Mouse (Mus musculus) lung, embryonic 14.5 days (tissue): ENCODE measurements at regions not wholly inside any gene's neighbourhood (a gene's known extent, or its start where the extent isn't known, plus 50 kb on each side); places are given as distances from the start of the nearest gene placed in this dataset.

Source experiments
- ATAC-seq: fragments of 200-750 bp; cut with Nextera tagmentation; 2 replicates; pipeline ENCODE4 v1.8.0; 2017; ENCODE audit warnings: mild to moderate bottlenecking, moderate TSS enrichment, moderate library complexity; ENCODE audit not compliant: insufficient read depth
- DNase-seq: peaks from one replicate; pipeline ENCODE4 v3.0.0-alpha.2; 2015
- H3K27ac ChIP-seq: fragments of 300-500 bp; sonication (generic); 2 replicates; pipeline ENCODE4 v1.5.1; 2014; ENCODE audit warnings: low read depth, mild to moderate bottlenecking, moderate library complexity
- H3K27me3 ChIP-seq: fragments of 300-500 bp; sonication (generic); 2 replicates; pipeline ENCODE4 v1.6.1; 2014; ENCODE audit warnings: low read length, control low read depth; ENCODE audit not compliant: insufficient read depth
- H3K36me3 ChIP-seq: fragments of 300-500 bp; sonication (generic); 2 replicates; pipeline ENCODE4 v1.6.1; 2014; ENCODE audit warnings: control low read depth; ENCODE audit not compliant: insufficient read depth
- H3K4me1 ChIP-seq: fragments of 300-500 bp; sonication (generic); 2 replicates; pipeline ENCODE4 v1.6.1; 2014; ENCODE audit warnings: antibody characterized with exemption, control low read depth; ENCODE audit not compliant: insufficient read depth
- H3K4me2 ChIP-seq: fragments of 300-500 bp; sonication (generic); 2 replicates; pipeline ENCODE4 v1.6.1; 2014; ENCODE audit warnings: mild to moderate bottlenecking
- H3K4me3 ChIP-seq: fragments of 300-500 bp; sonication (generic); 2 replicates; pipeline ENCODE4 v1.5.1; 2014; ENCODE audit warnings: low read depth, low read length
- H3K9ac ChIP-seq: fragments of 300-500 bp; sonication (generic); 2 replicates; pipeline ENCODE4 v1.6.1; 2014
- H3K9me3 ChIP-seq: fragments of 300-500 bp; sonication (generic); 2 replicates; pipeline ENCODE4 v1.6.1; 2016; ENCODE audit warnings: low read depth, low read length, control low read depth
- CTCF ChIP-seq: IDR thresholded peaks from 2 replicates; pipeline ENCODE4 v1.5.1; 2016; ENCODE audit warnings: antibody characterized with exemption, low read depth
- WGBS: fragments of 180-500 bp; shearing (Covaris S2); extraction: QIAGEN DNeasy Blood & Tissue Kit; methylation state at CpG from one replicate; pipeline ENCODE4 v1.1.7; 2014; 5-methylcytosine and 5-hydroxymethylcytosine counted together

GRCm38 (mm10) chr12:94059641-94060040 lies 1632.4 kb upstream of the Flrt2 start:
- no peak overlapping the region for H3K27ac ChIP-seq
- H3K36me3 ChIP-seq = no peaks in the 10 kb centered on the region
- H3K27me3 ChIP-seq = no peaks in the 10 kb centered on the region
- no peak overlapping the region for H3K4me3 ChIP-seq
- WGBS = 85% methylated on average over 6 of the region's 6 CpGs
- H3K4me1 ChIP-seq = no peaks in the 10 kb centered on the region
- ATAC-seq (no peak), DNase-seq (no peak)
- H3K9me3 ChIP-seq = no peaks in the 10 kb centered on the region
- no peak overlapping the region for H3K9ac ChIP-seq
- peak; percentile 54 for TF ChIP-seq CTCF
- H3K4me2 ChIP-seq = no peak overlapping the region

GRCm38 (mm10) chr12:94060336-94060735 lies 1631.7 kb upstream of the Flrt2 start:
- Histone ChIP-seq H3K4me2 (no peak overlapping the region), H3K9ac (no peak overlapping the region), H3K27me3 (no peaks in the 10 kb centered on the region), H3K9me3 (no peaks in the 10 kb centered on the region), H3K4me3 (no peak overlapping the region), H3K4me1 (no peaks in the 10 kb centered on the region), H3K36me3 (no peaks in the 10 kb centered on the region), H3K27ac (no peak overlapping the region)
- no peak for TF ChIP-seq CTCF
- WGBS = 73% methylated on average over 2 of the region's 2 CpGs
- ATAC-seq (no peak), DNase-seq (no peak)

- ATAC-seq (peak; percentile 92), DNase-seq (peak; percentile 87)
- H3K36me3 ChIP-seq = no peaks in the 10 kb centered on the region
- no peak for TF ChIP-seq CTCF
- WGBS = 25% methylated on average over 9 of the region's 9 CpGs
- H3K4me3 ChIP-seq = no peak overlapping the region
- no peaks in the 10 kb centered on the region for H3K9me3 ChIP-seq
- H3K27ac ChIP-seq = no peak overlapping the region
- no peak overlapping the region for H3K9ac ChIP-seq
- no peaks in the 10 kb centered on the region for H3K27me3 ChIP-seq
- no peak overlapping the region for H3K4me2 ChIP-seq
- no peaks in the 10 kb centered on the region for H3K4me1 ChIP-seq
These were observed 1625.4 kb upstream of the Flrt2 start for GRCm38 (mm10) chr12:94066444-94067152.

GRCm38 (mm10) chr12:94070940-94071505 lies 1621.0 kb upstream of the Flrt2 start:
- WGBS = 49% methylated on average over 2 of the region's 2 CpGs
- DNase-seq = peak; percentile 58
- no peak overlapping the region for H3K9ac ChIP-seq
- no peaks in the 10 kb centered on the region for H3K36me3 ChIP-seq
- no peak for ATAC-seq
- H3K27me3 ChIP-seq = no peaks in the 10 kb centered on the region
- H3K9me3 ChIP-seq = no peaks in the 10 kb centered on the region
- H3K4me2 ChIP-seq = no peak overlapping the region
- no peak overlapping the region for H3K27ac ChIP-seq
- no peak for TF ChIP-seq CTCF
- no peaks in the 10 kb centered on the region for H3K4me1 ChIP-seq
- no peak overlapping the region for H3K4me3 ChIP-seq

GRCm38 (mm10) chr12:94105582-94106162 lies 1586.4 kb upstream of the Flrt2 start:
- Histone ChIP-seq H3K27ac (no peak overlapping the region), H3K9ac (no peak overlapping the region), H3K9me3 (no peaks in the 10 kb centered on the region), H3K27me3 (no peaks in the 10 kb centered on the region), H3K4me3 (no peak overlapping the region), H3K36me3 (no peaks in the 10 kb centered on the region), H3K4me1 (no peaks in the 10 kb centered on the region), H3K4me2 (no peak overlapping the region)
- ATAC-seq (no peak), DNase-seq (no peak)
- 72% methylated on average over 1 of the region's 1 CpGs for WGBS
- TF ChIP-seq CTCF = no peak

- 69% methylated on average over 5 of the region's 5 CpGs for WGBS
- no peak for ATAC-seq
- H3K4me1 ChIP-seq = no peaks in the 10 kb centered on the region
These were observed 1541.9 kb upstream of the Flrt2 start for GRCm38 (mm10) chr12:94150143-94150542.

GRCm38 (mm10) chr12:94155110-94155858 lies 1536.7 kb upstream of the Flrt2 start:
- Histone ChIP-seq H3K27me3 (no peaks in the 10 kb centered on the region), H3K9me3 (no peaks in the 10 kb centered on the region), H3K4me3 (no peak overlapping the region), H3K36me3 (no peaks in the 10 kb centered on the region), H3K9ac (no peak overlapping the region), H3K27ac (no peak overlapping the region), H3K4me2 (no peak overlapping the region), H3K4me1 (no peaks in the 10 kb centered on the region)
- DNase-seq (peak; percentile 61), ATAC-seq (peak; percentile 56; the same call in 1 of the 2 replicates)
- WGBS = 52% methylated on average over 12 of the region's 12 CpGs
- TF ChIP-seq CTCF = no peak

More at GRCm38 (mm10) chr12:94150143-94150542, 1541.9 kb upstream of the Flrt2 start:
- Histone ChIP-seq H3K27ac (no peak overlapping the region), H3K36me3 (no peaks in the 10 kb centered on the region), H3K4me3 (no peak overlapping the region), H3K4me2 (no peak overlapping the region), H3K9me3 (no peaks in the 10 kb centered on the region), H3K9ac (no peak overlapping the region), H3K27me3 (no peaks in the 10 kb centered on the region)
- DNase-seq = no peak
- TF ChIP-seq CTCF = no peak
